Mouse (Mus musculus) kidney, adult 2 months (tissue): Measurements from ENCODE around the gene Bcl11b.

Source experiments
- CTCF ChIP-seq: fragments of 200-500 bp; conservative IDR thresholded peaks from 2 replicates; pipeline ENCODE4 v1.5.1; 2011; ENCODE audit warnings: low read depth, mild to moderate bottlenecking, control low read depth, low read length, moderate library complexity, mixed read lengths; ENCODE audit not compliant: insufficient read depth, insufficient read length
- POLR2A ChIP-seq: fragments of 200-500 bp; IDR thresholded peaks from one replicate; pipeline ENCODE4 v1.6.1; 2011; ENCODE audit warnings: low read depth, low read length, control low read depth

GRCm38 (mm10) chr12:107927961-107928431, 75.4 kb downstream of the Bcl11b start:
- no peak for TF ChIP-seq CTCF
- TF ChIP-seq POLR2A = no peak
